Mouse (Mus musculus) hindbrain, embryonic 10.5 days (tissue): ENCODE measurements at regions not wholly inside any gene's neighbourhood (a gene's known extent, or its start where the extent isn't known, plus 50 kb on each side); places are given as distances from the start of the nearest gene placed in this dataset.

Experiments used
- DNase-seq: peaks from one replicate; pipeline ENCODE4 v3.0.0-alpha.2; 2017; ENCODE audit warnings: low spot score
- H3K27ac ChIP-seq: fragments of 300-500 bp; sonication (generic); 2 replicates; pipeline ENCODE4 v1.5.1; 2016; ENCODE audit warnings: mild to moderate bottlenecking, moderate library complexity
- H3K27me3 ChIP-seq: fragments of 300-500 bp; sonication (generic); 2 replicates; pipeline ENCODE4 v1.6.1; 2016; ENCODE audit warnings: mild to moderate bottlenecking; ENCODE audit not compliant: poor library complexity, insufficient read depth, severe bottlenecking
- H3K36me3 ChIP-seq: fragments of 300-500 bp; sonication (generic); 2 replicates; pipeline ENCODE4 v1.6.1; 2016; ENCODE audit warnings: mild to moderate bottlenecking, moderate library complexity
- H3K4me1 ChIP-seq: fragments of 300-500 bp; sonication (generic); replicated peaks from 2 replicates; pipeline ENCODE4 v1.6.1; 2016; ENCODE audit warnings: mild to moderate bottlenecking
- H3K4me3 ChIP-seq: fragments of 300-500 bp; sonication (generic); 2 replicates; pipeline ENCODE4 v1.5.1; 2016; ENCODE audit warnings: mild to moderate bottlenecking, moderate library complexity
- H3K9me3 ChIP-seq: fragments of 300-500 bp; sonication (generic); 2 replicates; pipeline ENCODE4 v1.6.1; 2016; ENCODE audit warnings: mild to moderate bottlenecking, moderate library complexity
- WGBS: fragments of 180-500 bp; shearing (Covaris S2); methylation state at CpG from one replicate; pipeline ENCODE4 v1.1.7; 2016; 5-methylcytosine and 5-hydroxymethylcytosine counted together

GRCm38 (mm10) chr15:50246418-50247186, 3638.1 kb upstream of the Gm7489 start:
- Histone ChIP-seq H3K36me3 (no peaks in the 10 kb centered on the region), H3K27me3 (no peaks in the 10 kb centered on the region), H3K4me1 (no peaks in the 10 kb centered on the region), H3K27ac (no peak overlapping the region), H3K4me3 (no peak overlapping the region), H3K9me3 (no peaks in the 10 kb centered on the region)
- 87% methylated on average over 15 of the region's 15 CpGs for WGBS
- no peak for DNase-seq

GRCm38 (mm10) chr15:50260057-50260456, 3624.6 kb upstream of the Gm7489 start:
- 88% methylated on average over 2 of the region's 2 CpGs for WGBS
- Histone ChIP-seq H3K9me3 (no peaks in the 10 kb centered on the region), H3K36me3 (no peaks in the 10 kb centered on the region), H3K27me3 (no peaks in the 10 kb centered on the region), H3K4me3 (no peak overlapping the region), H3K27ac (no peak overlapping the region), H3K4me1 (no peaks in the 10 kb centered on the region)
- DNase-seq, result no peak

GRCm38 (mm10) chr15:50261245-50261872, 3623.3 kb upstream of the Gm7489 start:
- Histone ChIP-seq H3K36me3 (no peaks in the 10 kb centered on the region), H3K27me3 (no peaks in the 10 kb centered on the region), H3K9me3 (no peaks in the 10 kb centered on the region), H3K27ac (no peak overlapping the region), H3K4me3 (no peak overlapping the region), H3K4me1 (no peaks in the 10 kb centered on the region)
- DNase-seq, result peak; percentile 44
- WGBS, result 78% methylated on average over 8 of the region's 8 CpGs

DNA sequence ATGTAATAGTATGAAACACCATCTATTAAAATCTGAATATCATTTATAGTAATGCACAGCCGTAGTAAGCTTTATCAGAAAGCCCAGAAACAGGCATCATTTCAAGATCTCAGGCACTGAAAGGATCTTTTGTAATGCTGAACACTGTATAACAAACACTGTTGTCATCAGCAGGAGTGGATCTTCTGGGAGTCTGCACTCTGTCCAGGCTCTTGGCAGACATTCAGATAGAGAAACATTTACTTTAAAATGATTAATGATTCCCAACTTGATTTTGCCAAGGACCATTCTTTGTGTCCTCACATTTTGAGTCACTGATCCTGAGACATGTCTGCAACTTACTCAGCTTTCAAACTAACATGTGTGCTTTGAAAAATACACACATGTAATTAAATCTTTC, 3617.2 kb upstream of the Gm7489 start:
- no peaks in the 10 kb centered on the region for H3K4me1 ChIP-seq
- DNase-seq, result no peak
- no peak overlapping the region for H3K4me3 ChIP-seq
- H3K27me3 ChIP-seq, result no peaks in the 10 kb centered on the region
- no peaks in the 10 kb centered on the region for H3K9me3 ChIP-seq
- H3K27ac ChIP-seq, result no peak overlapping the region
- H3K36me3 ChIP-seq, result no peaks in the 10 kb centered on the region
- 96% methylated on average over 1 of the region's 1 CpGs for WGBS

DNA sequence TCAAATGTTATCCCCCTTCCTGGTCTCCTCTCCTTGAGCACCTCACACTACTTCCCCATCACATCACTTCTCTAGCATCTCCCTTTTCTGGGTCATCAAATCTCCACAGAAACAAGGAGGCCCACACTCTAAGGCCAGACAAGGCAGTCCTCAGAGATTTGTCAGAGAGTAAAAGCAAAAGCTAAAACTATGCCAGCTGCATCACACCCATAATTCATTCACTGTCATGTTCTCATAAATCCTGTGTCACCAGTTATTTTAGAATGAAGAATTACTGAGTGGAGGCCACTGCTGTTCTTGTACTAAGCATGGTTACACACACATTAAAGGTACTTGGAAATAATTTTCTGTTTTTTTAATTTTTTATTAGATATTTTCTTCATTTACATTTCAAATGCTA, 3613.1 kb upstream of the Gm7489 start:
- Histone ChIP-seq H3K4me1 (no peaks in the 10 kb centered on the region), H3K4me3 (no peak overlapping the region), H3K27me3 (no peaks in the 10 kb centered on the region), H3K36me3 (no peaks in the 10 kb centered on the region), H3K9me3 (no peaks in the 10 kb centered on the region), H3K27ac (no peak overlapping the region)
- DNase-seq, result no peak

DNA sequence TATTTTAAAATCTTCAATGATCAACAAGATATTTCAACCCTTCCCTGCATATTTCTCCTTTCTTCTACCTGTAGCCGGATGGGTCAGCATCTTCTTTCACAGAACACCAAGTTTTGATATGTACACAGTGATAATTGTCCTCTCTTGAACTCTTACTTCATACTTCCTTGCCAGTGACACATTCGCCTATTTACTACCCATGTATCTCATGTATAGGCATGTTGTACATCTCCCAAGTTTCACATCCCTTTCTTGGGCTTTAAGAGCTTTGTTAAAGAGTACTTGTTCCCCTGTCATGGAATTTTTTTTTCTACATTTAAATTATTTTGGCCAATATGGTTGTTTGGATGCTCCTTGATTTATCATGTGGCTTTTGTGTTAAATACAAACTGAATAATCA, 3602.1 kb upstream of the Gm7489 start:
- Histone ChIP-seq H3K4me1 (no peaks in the 10 kb centered on the region), H3K36me3 (no peaks in the 10 kb centered on the region), H3K27ac (no peak overlapping the region), H3K27me3 (no peaks in the 10 kb centered on the region), H3K9me3 (no peaks in the 10 kb centered on the region), H3K4me3 (no peak overlapping the region)
- 85% methylated on average over 2 of the region's 2 CpGs for WGBS
- no peak for DNase-seq

DNA sequence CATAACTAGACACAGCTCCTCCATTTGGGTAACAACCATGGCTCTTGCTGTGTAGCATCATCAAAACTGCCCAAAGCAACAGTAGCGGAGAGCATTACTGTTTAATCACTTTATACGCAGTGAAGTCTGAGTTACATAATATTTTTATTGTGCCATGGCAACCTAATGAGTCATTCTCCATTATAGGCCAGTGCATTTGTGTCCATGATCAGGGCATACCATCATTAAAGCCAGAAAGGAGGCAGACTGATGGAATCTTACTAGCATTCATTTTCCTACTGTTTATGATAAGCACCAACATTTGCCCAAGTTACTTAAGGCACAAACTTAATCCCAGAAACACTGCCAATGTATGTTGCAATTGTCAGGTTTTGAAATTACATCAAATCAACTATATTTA, 3601.2 kb upstream of the Gm7489 start:
- H3K4me3 ChIP-seq, result no peak overlapping the region
- no peaks in the 10 kb centered on the region for H3K4me1 ChIP-seq
- no peak for DNase-seq
- no peak overlapping the region for H3K27ac ChIP-seq
- H3K36me3 ChIP-seq, result no peaks in the 10 kb centered on the region
- WGBS, result 96% methylated on average over 2 of the region's 2 CpGs
- no peaks in the 10 kb centered on the region for H3K27me3 ChIP-seq
- H3K9me3 ChIP-seq, result no peaks in the 10 kb centered on the region

GRCm38 (mm10) chr15:50301831-50302230, 3582.9 kb upstream of the Gm7489 start:
- Histone ChIP-seq H3K27me3 (no peaks in the 10 kb centered on the region), H3K4me3 (no peak overlapping the region), H3K36me3 (no peaks in the 10 kb centered on the region), H3K9me3 (no peaks in the 10 kb centered on the region), H3K4me1 (no peaks in the 10 kb centered on the region), H3K27ac (no peak overlapping the region)
- no peak for DNase-seq
- WGBS, result 91% methylated on average over 3 of the region's 3 CpGs

GRCm38 (mm10) chr15:50304085-50304484, 3580.6 kb upstream of the Gm7489 start:
- DNase-seq, result no peak
- Histone ChIP-seq H3K27ac (no peak overlapping the region), H3K36me3 (no peaks in the 10 kb centered on the region), H3K9me3 (no peaks in the 10 kb centered on the region), H3K27me3 (no peaks in the 10 kb centered on the region), H3K4me1 (no peaks in the 10 kb centered on the region), H3K4me3 (no peak overlapping the region)
- WGBS, result 89% methylated on average over 4 of the region's 4 CpGs

GRCm38 (mm10) chr15:50320796-50321195, 3563.9 kb upstream of the Gm7489 start:
- H3K9me3 ChIP-seq, result no peaks in the 10 kb centered on the region
- H3K36me3 ChIP-seq, result no peaks in the 10 kb centered on the region
- H3K27me3 ChIP-seq, result no peaks in the 10 kb centered on the region
- H3K27ac ChIP-seq, result no peak overlapping the region
- H3K4me1 ChIP-seq, result no peaks in the 10 kb centered on the region
- no peak for DNase-seq
- no peak overlapping the region for H3K4me3 ChIP-seq

DNA sequence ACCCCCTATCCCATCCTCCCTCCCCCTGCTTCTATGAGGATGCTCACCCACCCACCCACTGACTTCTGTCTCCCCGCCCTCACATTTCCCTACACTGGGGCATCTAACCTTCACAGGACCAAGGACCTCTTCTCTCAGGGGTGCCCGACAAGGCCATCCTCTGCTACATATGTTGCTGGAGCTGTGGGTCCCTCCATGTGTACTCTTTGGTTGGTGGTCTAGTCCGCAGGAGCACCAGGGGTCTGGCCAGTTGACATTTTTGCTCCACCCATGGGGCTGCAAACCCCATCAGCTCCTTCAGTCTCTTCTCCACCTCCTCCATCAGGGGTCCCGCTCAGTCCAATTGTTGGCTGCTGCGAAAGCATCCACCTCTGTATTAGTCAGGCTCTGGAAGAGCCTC, 3539.2 kb upstream of the Gm7489 start:
- 94% methylated on average over 5 of the region's 5 CpGs for WGBS
- Histone ChIP-seq H3K27me3 (no peaks in the 10 kb centered on the region), H3K4me1 (no peaks in the 10 kb centered on the region)

GRCm38 (mm10) chr15:50346953-50347352, 3537.8 kb upstream of the Gm7489 start:
- DNase-seq, result no peak
- Histone ChIP-seq H3K4me3 (no peak overlapping the region), H3K9me3 (no peaks in the 10 kb centered on the region), H3K27ac (no peak overlapping the region), H3K27me3 (no peaks in the 10 kb centered on the region), H3K36me3 (no peaks in the 10 kb centered on the region), H3K4me1 (no peaks in the 10 kb centered on the region)
- 86% methylated on average over 2 of the region's 2 CpGs for WGBS

More for the DNA sequence above, 3539.2 kb upstream of the Gm7489 start:
- no peak for DNase-seq
- no peak overlapping the region for H3K27ac ChIP-seq
- no peaks in the 10 kb centered on the region for H3K9me3 ChIP-seq
- no peak overlapping the region for H3K4me3 ChIP-seq
- H3K36me3 ChIP-seq, result no peaks in the 10 kb centered on the region

GRCm38 (mm10) chr15:50360033-50360988, 3524.4 kb upstream of the Gm7489 start:
- 82% methylated on average over 5 of the region's 5 CpGs for WGBS
- Histone ChIP-seq H3K36me3 (no peaks in the 10 kb centered on the region), H3K9me3 (no peaks in the 10 kb centered on the region), H3K27me3 (no peaks in the 10 kb centered on the region), H3K4me3 (no peak overlapping the region), H3K4me1 (no peaks in the 10 kb centered on the region), H3K27ac (no peak overlapping the region)
- no peak for DNase-seq
